Mouse (Mus musculus) embryonic facial prominence, embryonic 15.5 days (tissue): ENCODE data around the gene Spsb4. TPM values are rescaled to one million over a fixed set of nuclear protein-coding genes. Genes with fewer than 3 reads are reported as not detected.

Experiments
- ATAC-seq: fragments of 200-750 bp; cut with Nextera tagmentation; 2 replicates; pipeline ENCODE4 v1.8.0; 2017; ENCODE audit warnings: low read depth, moderate TSS enrichment; ENCODE audit not compliant: insufficient number of reproducible peaks, low FRiP score, low TSS enrichment
- H3K27ac ChIP-seq: fragments of 300-500 bp; sonication (generic); replicated peaks from 2 replicates; pipeline ENCODE4 v1.5.1; 2015; ENCODE audit warnings: mild to moderate bottlenecking, inconsistent platforms
- H3K27me3 ChIP-seq: fragments of 300-500 bp; sonication (generic); 2 replicates; pipeline ENCODE4 v1.6.1; 2015; ENCODE audit warnings: inconsistent platforms
- H3K36me3 ChIP-seq: fragments of 300-500 bp; sonication (generic); 2 replicates; pipeline ENCODE4 v1.6.1; 2015; ENCODE audit warnings: mild to moderate bottlenecking, inconsistent platforms
- H3K4me1 ChIP-seq: fragments of 300-500 bp; sonication (generic); 2 replicates; pipeline ENCODE4 v1.6.1; 2015; ENCODE audit warnings: inconsistent platforms
- H3K4me2 ChIP-seq: fragments of 300-500 bp; sonication (generic); replicated peaks from 2 replicates; pipeline ENCODE4 v1.6.1; 2015; ENCODE audit warnings: mild to moderate bottlenecking, inconsistent platforms
- H3K4me3 ChIP-seq: fragments of 300-500 bp; sonication (generic); replicated peaks from 2 replicates; pipeline ENCODE4 v1.5.1; 2015; ENCODE audit warnings: mild to moderate bottlenecking, inconsistent platforms
- H3K9ac ChIP-seq: fragments of 300-500 bp; sonication (generic); 2 replicates; pipeline ENCODE4 v1.6.1; 2015; ENCODE audit warnings: inconsistent platforms
- H3K9me3 ChIP-seq: fragments of 300-500 bp; sonication (generic); replicated peaks from 2 replicates; pipeline ENCODE4 v1.6.1; 2016; ENCODE audit warnings: inconsistent platforms
- WGBS: fragments of 180-500 bp; shearing (Covaris S2); methylation state at CpG from one replicate; pipeline ENCODE4 v1.1.7; 2015; 5-methylcytosine and 5-hydroxymethylcytosine counted together
- polyA plus RNA-seq: library from polyadenylated mRNA; unstranded; fragments of >200 nt; fragmentation: Nextera tagmentation; extraction: Ambion mirVana; gene quantifications from 2 replicates; pipeline ENCODE4 v1.2.1, GENCODE M21; 2015

Spsb4 gene
- polyA plus RNA-seq, 1 experiment from 2014 or later, result 11.4 TPM

- 57% methylated on average over 7 of the region's 7 CpGs for WGBS
- Histone ChIP-seq H3K36me3 (no peaks in the 10 kb centered on the region), H3K4me1 (peaks cover 13% of the 10 kb centered on the region; the same call in 1 of the 2 replicates), H3K4me3 (no peak overlapping the region), H3K9me3 (no peaks in the 10 kb centered on the region), H3K9ac (no peak overlapping the region), H3K4me2 (no peak overlapping the region), H3K27ac (no peak overlapping the region), H3K27me3 (no peaks in the 10 kb centered on the region)
- ATAC-seq, result no peak
These were observed 57.6 kb downstream of the Spsb4 start for GRCm38 (mm10) chr9:96961006-96961405.

GRCm38 (mm10) chr9:96960241-96960640 is 58.4 kb downstream of the Spsb4 start:
- H3K4me2 ChIP-seq, result no peak overlapping the region
- no peaks in the 10 kb centered on the region for H3K27me3 ChIP-seq
- H3K27ac ChIP-seq, result no peak overlapping the region
- 80% methylated on average over 4 of the region's 4 CpGs for WGBS
- H3K36me3 ChIP-seq, result no peaks in the 10 kb centered on the region
- peaks cover 13% of the 10 kb centered on the region; the same call in 1 of the 2 replicates for H3K4me1 ChIP-seq
- no peaks in the 10 kb centered on the region for H3K9me3 ChIP-seq
- ATAC-seq, result no peak
- no peak overlapping the region for H3K4me3 ChIP-seq
- no peak overlapping the region for H3K9ac ChIP-seq

GRCm38 (mm10) chr9:96959469-96959868 is 59.2 kb downstream of the Spsb4 start:
- Histone ChIP-seq H3K4me3 (no peak overlapping the region), H3K9ac (no peak overlapping the region), H3K27me3 (no peaks in the 10 kb centered on the region), H3K4me2 (no peak overlapping the region), H3K4me1 (peaks cover 17% of the 10 kb centered on the region; the same call in 1 of the 2 replicates), H3K27ac (no peak overlapping the region), H3K9me3 (no peaks in the 10 kb centered on the region), H3K36me3 (no peaks in the 10 kb centered on the region)
- no peak for ATAC-seq
- 87% methylated on average over 7 of the region's 7 CpGs for WGBS

- no peak for ATAC-seq
- H3K27ac ChIP-seq, result no peak overlapping the region
- no peak overlapping the region for H3K9ac ChIP-seq
- 23% methylated on average over 6 of the region's 6 CpGs for WGBS
- peaks cover 21% of the 10 kb centered on the region; the same call in 1 of the 2 replicates for H3K4me1 ChIP-seq
- H3K4me3 ChIP-seq, result no peak overlapping the region
- no peaks in the 10 kb centered on the region for H3K9me3 ChIP-seq
- no peaks in the 10 kb centered on the region for H3K27me3 ChIP-seq
- H3K36me3 ChIP-seq, result no peaks in the 10 kb centered on the region
- no peak overlapping the region for H3K4me2 ChIP-seq
These were observed 60.5 kb downstream of the Spsb4 start for GRCm38 (mm10) chr9:96958009-96958615.

- ATAC-seq, result no peak
- 45% methylated on average over 6 of the region's 6 CpGs for WGBS
These were observed 61.3 kb downstream of the Spsb4 start for GRCm38 (mm10) chr9:96957298-96957865.

GRCm38 (mm10) chr9:96956646-96957297 is 61.9 kb downstream of the Spsb4 start:
- Histone ChIP-seq H3K4me1 (peaks cover 15% of the 10 kb centered on the region; the same call in 1 of the 2 replicates), H3K27me3 (no peaks in the 10 kb centered on the region), H3K4me3 (no peak overlapping the region), H3K27ac (no peak overlapping the region), H3K9ac (no peak overlapping the region), H3K36me3 (no peaks in the 10 kb centered on the region), H3K4me2 (no peak overlapping the region), H3K9me3 (no peaks in the 10 kb centered on the region)
- 46% methylated on average over 6 of the region's 6 CpGs for WGBS
- ATAC-seq, result no peak

More at GRCm38 (mm10) chr9:96957298-96957865, 61.3 kb downstream of the Spsb4 start:
- Histone ChIP-seq H3K4me2 (no peak overlapping the region), H3K9me3 (no peaks in the 10 kb centered on the region), H3K9ac (no peak overlapping the region), H3K4me3 (no peak overlapping the region), H3K27ac (no peak overlapping the region), H3K4me1 (peaks cover 20% of the 10 kb centered on the region; the same call in 1 of the 2 replicates), H3K27me3 (no peaks in the 10 kb centered on the region), H3K36me3 (no peaks in the 10 kb centered on the region)

- Histone ChIP-seq H3K27me3 (no peaks in the 10 kb centered on the region), H3K4me3 (no peak overlapping the region), H3K9ac (no peak overlapping the region), H3K4me1 (peaks cover 15% of the 10 kb centered on the region; the same call in 1 of the 2 replicates), H3K36me3 (no peaks in the 10 kb centered on the region), H3K27ac (no peak overlapping the region), H3K4me2 (no peak overlapping the region), H3K9me3 (no peaks in the 10 kb centered on the region)
- no peak for ATAC-seq
- 64% methylated on average over 15 of the region's 15 CpGs for WGBS
These were observed 64.4 kb downstream of the Spsb4 start for GRCm38 (mm10) chr9:96954063-96954809.

GRCm38 (mm10) chr9:96953443-96953842 is 65.2 kb downstream of the Spsb4 start:
- 90% methylated on average over 8 of the region's 8 CpGs for WGBS
- Histone ChIP-seq H3K9ac (no peak overlapping the region), H3K27me3 (no peaks in the 10 kb centered on the region), H3K36me3 (no peaks in the 10 kb centered on the region), H3K4me3 (no peak overlapping the region), H3K4me2 (no peak overlapping the region), H3K27ac (no peak overlapping the region), H3K4me1 (peaks cover 14% of the 10 kb centered on the region; the same call in 1 of the 2 replicates), H3K9me3 (no peaks in the 10 kb centered on the region)
- ATAC-seq, result no peak

GRCm38 (mm10) chr9:96952310-96952975 is 66.2 kb downstream of the Spsb4 start:
- no peak for ATAC-seq
- Histone ChIP-seq H3K9me3 (no peaks in the 10 kb centered on the region), H3K27ac (no peak overlapping the region), H3K4me2 (no peak overlapping the region), H3K4me3 (no peak overlapping the region), H3K4me1 (0 out of 2 replicates have a peak, but pooled peaks cover 8% of the 10 kb centered on the region), H3K9ac (no peak overlapping the region), H3K27me3 (no peaks in the 10 kb centered on the region), H3K36me3 (no peaks in the 10 kb centered on the region)
- 80% methylated on average over 9 of the region's 9 CpGs for WGBS

- Histone ChIP-seq H3K27me3 (no peaks in the 10 kb centered on the region), H3K4me3 (no peak overlapping the region), H3K9ac (no peak overlapping the region), H3K4me1 (0 out of 2 replicates have a peak, but pooled peaks cover 5% of the 10 kb centered on the region), H3K36me3 (no peaks in the 10 kb centered on the region), H3K4me2 (no peak overlapping the region), H3K27ac (no peak overlapping the region), H3K9me3 (no peaks in the 10 kb centered on the region)
- WGBS, result 87% methylated on average over 9 of the region's 9 CpGs
- no peak for ATAC-seq
These were observed 69.1 kb downstream of the Spsb4 start for GRCm38 (mm10) chr9:96949551-96949950.
